Mouse (Mus musculus): ENCODE results near the gene Ahctf1.

Gene Ahctf1

GRCm38 (mm10) chr1:179804140-179804881, 831 bp upstream of the Ahctf1 start:
- DNase-seq (ENCODE audit: low read depth, low spot score), result no peak

- DNase-seq (ENCODE audit: low read depth, low spot score), result no peak
These were observed 619 bp downstream of the Ahctf1 start, which contains the start of gene Gm10518 for GRCm38 (mm10) chr1:179802610-179803512. Gene Gm10518, plus strand, starts transcription at chr1:179803376.

- no peak for DNase-seq (ENCODE audit: low read depth, low spot score)
These were observed 4.7 kb downstream of the Ahctf1 start for GRCm38 (mm10) chr1:179798794-179799193.

- no peak for DNase-seq (ENCODE audit: low read depth, low spot score)
These were observed 16.2 kb downstream of the Ahctf1 start for GRCm38 (mm10) chr1:179787281-179787680.

GRCm38 (mm10) chr1:179785502-179785901, 18.0 kb downstream of the Ahctf1 start:
- DNase-seq (ENCODE audit: low read depth, low spot score), result no peak

GRCm38 (mm10) chr1:179784098-179784497, 19.4 kb downstream of the Ahctf1 start:
- DNase-seq (ENCODE audit: low read depth, low spot score), result no peak

- no peak for DNase-seq (ENCODE audit: low read depth, low spot score)
These were observed 26.6 kb downstream of the Ahctf1 start for GRCm38 (mm10) chr1:179776831-179777230.

GRCm38 (mm10) chr1:179760553-179760952, 42.9 kb downstream of the Ahctf1 start:
- DNase-seq (ENCODE audit: low read depth, low spot score), result no peak

- no peak for DNase-seq (ENCODE audit: low read depth, low spot score)
These were observed 43.4 kb downstream of the Ahctf1 start for GRCm38 (mm10) chr1:179760086-179760485.

GRCm38 (mm10) chr1:179756477-179756876, 47.0 kb downstream of the Ahctf1 start:
- no peak for DNase-seq (ENCODE audit: low read depth, low spot score)

GRCm38 (mm10) chr1:179753006-179753405, 50.5 kb downstream of the Ahctf1 start:
- no peak for DNase-seq (ENCODE audit: low read depth, low spot score)

GRCm38 (mm10) chr1:179752276-179752675, 51.2 kb downstream of the Ahctf1 start:
- no peak for DNase-seq (ENCODE audit: low read depth, low spot score)

- DNase-seq (ENCODE audit: low read depth, low spot score), result no peak
These were observed 58.3 kb downstream of the Ahctf1 start, which contains the start of gene Kif28 for GRCm38 (mm10) chr1:179745171-179745570. Gene Kif28, minus strand, starts transcription at chr1:179745271.

GRCm38 (mm10) chr1:179743593-179744193, 59.8 kb downstream of the Ahctf1 start:
- no peak for DNase-seq (ENCODE audit: low read depth, low spot score)

GRCm38 (mm10) chr1:179736483-179736882, 67.0 kb downstream of the Ahctf1 start:
- no peak for DNase-seq (ENCODE audit: low read depth, low spot score)

- DNase-seq (ENCODE audit: low read depth, low spot score), result no peak
These were observed 68.7 kb downstream of the Ahctf1 start for GRCm38 (mm10) chr1:179734500-179735474.

GRCm38 (mm10) chr1:179731391-179731790, 72.1 kb downstream of the Ahctf1 start:
- no peak for DNase-seq (ENCODE audit: low read depth, low spot score)

- DNase-seq (ENCODE audit: low read depth, low spot score), result no peak
These were observed 74.8 kb downstream of the Ahctf1 start for GRCm38 (mm10) chr1:179728661-179729060.

- no peak for DNase-seq (ENCODE audit: low read depth, low spot score)
These were observed 80.5 kb downstream of the Ahctf1 start for GRCm38 (mm10) chr1:179722811-179723469.

- DNase-seq (ENCODE audit: low read depth, low spot score), result no peak
These were observed 87.7 kb downstream of the Ahctf1 start for GRCm38 (mm10) chr1:179715786-179716185.

Measured in telencephalon, adult 2 months (tissue).